Mouse (Mus musculus): ENCODE measurements at regions not wholly inside any gene's neighbourhood (a gene's known extent, or its start where the extent isn't known, plus 50 kb on each side); places are given as distances from the start of the nearest gene placed in this dataset.

GRCm38 (mm10) chr1:91611281-91611680 is 70.9 kb downstream of the Asb1 start:
- Histone ChIP-seq H3K27ac (ENCODE audit: low read depth, low read length) (peak overlapping the region; percentile 13; the same call in 1 of the 2 replicates), H3K4me1 (ENCODE audit: control insufficient read depth, insufficient read depth, low read length) (peaks cover 15% of the 10 kb centered on the region), H3K9ac (ENCODE audit: low read depth, low read length) (no peak overlapping the region), H3K36me3 (ENCODE audit: control insufficient read depth, insufficient read depth, low read length) (no peaks in the 10 kb centered on the region), H3K27me3 (ENCODE audit: control insufficient read depth, insufficient read depth, low read length) (no peaks in the 10 kb centered on the region), H3K4me2 (replicated peaks; ENCODE audit: low read depth, low read length) (peak overlapping the region; percentile 37), H3K9me3 (ENCODE audit: control insufficient read depth, low read length) (no peaks in the 10 kb centered on the region), H3K4me3 (ENCODE audit: low read length) (peak overlapping the region; percentile 7; the same call in 1 of the 2 replicates)
- 25% methylated on average over 13 of the region's 13 CpGs for whole genome bisulfite sequencing
- peak; percentile 58; the same call in 1 of the 2 replicates for ATAC-seq (ENCODE audit: low FRiP score, low TSS enrichment)

- no peak overlapping the region for H3K9ac ChIP-seq (ENCODE audit: low read depth, low read length)
- no peaks in the 10 kb centered on the region for H3K36me3 ChIP-seq (ENCODE audit: control insufficient read depth, insufficient read depth, low read length)
- H3K9me3 ChIP-seq (ENCODE audit: control insufficient read depth, low read length) = no peaks in the 10 kb centered on the region
- peak overlapping the region; percentile 37 for H3K4me2 ChIP-seq (replicated peaks; ENCODE audit: low read depth, low read length)
- H3K27ac ChIP-seq (ENCODE audit: low read depth, low read length) = peak overlapping the region; percentile 13; the same call in 1 of the 2 replicates
- peaks cover 15% of the 10 kb centered on the region for H3K4me1 ChIP-seq (ENCODE audit: control insufficient read depth, insufficient read depth, low read length)
- ATAC-seq (ENCODE audit: low FRiP score, low TSS enrichment) = peak; percentile 76; the same call in 1 of the 2 replicates
- 13% methylated on average over 16 of the region's 16 CpGs for WGBS
- no peaks in the 10 kb centered on the region for H3K27me3 ChIP-seq (ENCODE audit: control insufficient read depth, insufficient read depth, low read length)
- peak overlapping the region; percentile 7; the same call in 1 of the 2 replicates for H3K4me3 ChIP-seq (ENCODE audit: low read length)
Measured at GRCm38 (mm10) chr1:91611694-91612093, 71.3 kb downstream of the Asb1 start.

GRCm38 (mm10) chr1:91612912-91613311 is 72.6 kb downstream of the Asb1 start:
- Histone ChIP-seq H3K4me3 (ENCODE audit: low read length) (no peak overlapping the region), H3K36me3 (ENCODE audit: control insufficient read depth, insufficient read depth, low read length) (no peaks in the 10 kb centered on the region), H3K9ac (ENCODE audit: low read depth, low read length) (no peak overlapping the region), H3K27me3 (ENCODE audit: control insufficient read depth, insufficient read depth, low read length) (no peaks in the 10 kb centered on the region), H3K4me2 (replicated peaks; ENCODE audit: low read depth, low read length) (no peak overlapping the region), H3K4me1 (ENCODE audit: control insufficient read depth, insufficient read depth, low read length) (peaks cover 15% of the 10 kb centered on the region), H3K9me3 (ENCODE audit: control insufficient read depth, low read length) (no peaks in the 10 kb centered on the region), H3K27ac (ENCODE audit: low read depth, low read length) (no peak overlapping the region)
- no peak for ATAC-seq (ENCODE audit: low FRiP score, low TSS enrichment)
- WGBS = 60% methylated on average over 3 of the region's 3 CpGs

GRCm38 (mm10) chr1:91615396-91615795 is 75.1 kb downstream of the Asb1 start:
- H3K9ac ChIP-seq (ENCODE audit: low read depth, low read length) = no peak overlapping the region

GRCm38 (mm10) chr1:91618527-91619135 is 78.3 kb downstream of the Asb1 start:
- no peaks in the 10 kb centered on the region for H3K4me1 ChIP-seq (ENCODE audit: control insufficient read depth, insufficient read depth, low read length)
- no peak overlapping the region for H3K4me3 ChIP-seq (ENCODE audit: low read length)
- ATAC-seq (ENCODE audit: low FRiP score, low TSS enrichment) = 0 out of 2 replicates have a peak, but pooled peaks have one; percentile 35
- no peaks in the 10 kb centered on the region for H3K36me3 ChIP-seq (ENCODE audit: control insufficient read depth, insufficient read depth, low read length)
- no peaks in the 10 kb centered on the region for H3K9me3 ChIP-seq (ENCODE audit: control insufficient read depth, low read length)
- no peaks in the 10 kb centered on the region for H3K27me3 ChIP-seq (ENCODE audit: control insufficient read depth, insufficient read depth, low read length)
- H3K9ac ChIP-seq (ENCODE audit: low read depth, low read length) = no peak overlapping the region
- 46% methylated on average over 14 of the region's 14 CpGs for WGBS
- no peak overlapping the region for H3K27ac ChIP-seq (ENCODE audit: low read depth, low read length)
- H3K4me2 ChIP-seq (replicated peaks; ENCODE audit: low read depth, low read length) = no peak overlapping the region

More at GRCm38 (mm10) chr1:91615396-91615795, 75.1 kb downstream of the Asb1 start:
- Histone ChIP-seq H3K4me1 (ENCODE audit: control insufficient read depth, insufficient read depth, low read length) (peaks cover 15% of the 10 kb centered on the region), H3K9me3 (ENCODE audit: control insufficient read depth, low read length) (no peaks in the 10 kb centered on the region), H3K4me2 (replicated peaks; ENCODE audit: low read depth, low read length) (no peak overlapping the region), H3K27ac (ENCODE audit: low read depth, low read length) (no peak overlapping the region), H3K36me3 (ENCODE audit: control insufficient read depth, insufficient read depth, low read length) (no peaks in the 10 kb centered on the region), H3K27me3 (ENCODE audit: control insufficient read depth, insufficient read depth, low read length) (no peaks in the 10 kb centered on the region), H3K4me3 (ENCODE audit: low read length) (no peak overlapping the region)
- no peak for ATAC-seq (ENCODE audit: low FRiP score, low TSS enrichment)
- WGBS = 65% methylated on average over 5 of the region's 5 CpGs

- whole genome bisulfite sequencing = 72% methylated on average over 5 of the region's 5 CpGs
- Histone ChIP-seq H3K27me3 (ENCODE audit: control insufficient read depth, insufficient read depth, low read length) (no peaks in the 10 kb centered on the region), H3K36me3 (ENCODE audit: control insufficient read depth, insufficient read depth, low read length) (no peaks in the 10 kb centered on the region), H3K27ac (ENCODE audit: low read depth, low read length) (no peak overlapping the region), H3K4me3 (ENCODE audit: low read length) (no peak overlapping the region), H3K9ac (ENCODE audit: low read depth, low read length) (no peak overlapping the region), H3K4me1 (ENCODE audit: control insufficient read depth, insufficient read depth, low read length) (0 out of 2 replicates have a peak, but pooled peaks cover 5% of the 10 kb centered on the region), H3K4me2 (replicated peaks; ENCODE audit: low read depth, low read length) (no peak overlapping the region), H3K9me3 (ENCODE audit: control insufficient read depth, low read length) (no peaks in the 10 kb centered on the region)
- no peak for ATAC-seq (ENCODE audit: low FRiP score, low TSS enrichment)
Measured at GRCm38 (mm10) chr1:91621141-91621540, 80.8 kb downstream of the Asb1 start.

GRCm38 (mm10) chr1:91622874-91623273 is 82.5 kb downstream of the Asb1 start:
- no peaks in the 10 kb centered on the region for H3K36me3 ChIP-seq (ENCODE audit: control insufficient read depth, insufficient read depth, low read length)
- H3K27me3 ChIP-seq (ENCODE audit: control insufficient read depth, insufficient read depth, low read length) = no peaks in the 10 kb centered on the region
- H3K9ac ChIP-seq (ENCODE audit: low read depth, low read length) = no peak overlapping the region
- 84% methylated on average over 5 of the region's 5 CpGs for WGBS
- no peak overlapping the region for H3K4me2 ChIP-seq (replicated peaks; ENCODE audit: low read depth, low read length)
- no peak overlapping the region for H3K4me3 ChIP-seq (ENCODE audit: low read length)
- no peaks in the 10 kb centered on the region for H3K9me3 ChIP-seq (ENCODE audit: control insufficient read depth, low read length)
- ATAC-seq (ENCODE audit: low FRiP score, low TSS enrichment) = no peak
- H3K27ac ChIP-seq (ENCODE audit: low read depth, low read length) = no peak overlapping the region
- H3K4me1 ChIP-seq (ENCODE audit: control insufficient read depth, insufficient read depth, low read length) = 0 out of 2 replicates have a peak, but pooled peaks cover 7% of the 10 kb centered on the region

- Histone ChIP-seq H3K4me2 (replicated peaks; ENCODE audit: low read depth, low read length) (no peak overlapping the region), H3K4me1 (ENCODE audit: control insufficient read depth, insufficient read depth, low read length) (0 out of 2 replicates have a peak, but pooled peaks cover 7% of the 10 kb centered on the region), H3K36me3 (ENCODE audit: control insufficient read depth, insufficient read depth, low read length) (no peaks in the 10 kb centered on the region), H3K4me3 (ENCODE audit: low read length) (no peak overlapping the region), H3K9me3 (ENCODE audit: control insufficient read depth, low read length) (no peaks in the 10 kb centered on the region), H3K27me3 (ENCODE audit: control insufficient read depth, insufficient read depth, low read length) (no peaks in the 10 kb centered on the region), H3K27ac (ENCODE audit: low read depth, low read length) (no peak overlapping the region), H3K9ac (ENCODE audit: low read depth, low read length) (no peak overlapping the region)
- ATAC-seq (ENCODE audit: low FRiP score, low TSS enrichment) = no peak
- 52% methylated on average over 8 of the region's 8 CpGs for WGBS
Measured at GRCm38 (mm10) chr1:91624028-91624427, 83.7 kb downstream of the Asb1 start.

- Histone ChIP-seq H3K9me3 (ENCODE audit: control insufficient read depth, low read length) (no peaks in the 10 kb centered on the region), H3K27ac (ENCODE audit: low read depth, low read length) (no peak overlapping the region), H3K4me1 (ENCODE audit: control insufficient read depth, insufficient read depth, low read length) (0 out of 2 replicates have a peak, but pooled peaks cover 7% of the 10 kb centered on the region), H3K27me3 (ENCODE audit: control insufficient read depth, insufficient read depth, low read length) (no peaks in the 10 kb centered on the region), H3K4me2 (replicated peaks; ENCODE audit: low read depth, low read length) (no peak overlapping the region), H3K4me3 (ENCODE audit: low read length) (no peak overlapping the region), H3K9ac (ENCODE audit: low read depth, low read length) (no peak overlapping the region), H3K36me3 (ENCODE audit: control insufficient read depth, insufficient read depth, low read length) (no peaks in the 10 kb centered on the region)
- ATAC-seq (ENCODE audit: low FRiP score, low TSS enrichment) = no peak
- WGBS = 76% methylated on average over 11 of the region's 11 CpGs
Measured at GRCm38 (mm10) chr1:91624531-91625300, 84.4 kb downstream of the Asb1 start.
